In the genomic region with DNA sequence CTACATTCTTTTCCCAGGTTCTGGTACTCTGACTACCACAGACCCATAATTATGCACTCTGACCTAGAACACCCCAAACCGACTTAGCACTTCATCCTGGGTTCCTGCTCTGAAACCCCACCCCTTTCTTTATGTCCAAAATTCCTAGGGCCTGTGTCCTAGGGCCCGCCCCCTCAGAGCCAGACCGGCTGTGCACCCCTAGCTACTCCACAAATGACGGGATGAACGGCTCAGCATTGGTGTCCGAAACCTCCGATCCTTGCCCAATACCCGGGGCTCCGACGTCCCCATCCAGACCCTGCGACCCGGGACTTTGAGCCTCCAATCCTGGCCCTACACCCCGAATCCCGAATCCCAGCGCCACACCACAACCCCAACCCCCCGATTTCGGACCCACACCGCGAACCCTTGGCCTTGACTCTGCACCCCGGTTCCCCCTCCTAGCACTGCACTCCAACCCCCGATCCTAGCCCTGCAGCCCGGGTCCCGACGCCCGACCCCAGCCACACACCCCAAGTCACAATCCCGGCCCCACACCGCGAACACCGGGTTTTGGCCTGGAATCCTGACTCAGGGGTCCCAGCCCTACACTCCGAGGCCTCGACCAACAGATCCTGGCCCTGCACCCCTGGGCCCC, we compare ENCODE assay signal across 8 mouse cellular contexts. TPM values are rescaled to one million over a fixed set of nuclear protein-coding genes. Genes with fewer than 3 reads are reported as not detected.
DNase-seq lines count a peak whose midpoint lies in the region; ATAC-seq and TF ChIP-seq lines count a peak whose summit lies in the region.

No protein-coding gene starts in this region.

- TF ChIP-seq CTCF in thymus, adult 2 months (IDR thresholded peaks at IDR 0.05; ENCODE audit: borderline replicate concordance, control insufficient read depth, extremely low read depth, insufficient read depth, low read length, poor library complexity): no peak

- peak overlapping the region; percentile 78 for H3K4me2 ChIP-seq in intestine, embryonic 14.5 days (ENCODE audit: low read length)

- DNase-seq in adrenal gland, postnatal 14 days: peak; percentile 41
- DNase-seq in adrenal gland, postnatal 10 days: no peak
- no peak for DNase-seq in thymus, adult 2 months
- DNase-seq in thymus, adult 18-20 months: no peak
- peak; percentile 58 for DNase-seq in intestine, embryonic 14.5 days (ENCODE audit: low spot score)
- no peak for DNase-seq in spleen, adult 18-20 months
- DNase-seq in gastrocnemius, postnatal 36 days: no peak

- H3K9ac ChIP-seq in intestine, embryonic 14.5 days (ENCODE audit: low read length): peak overlapping the region; percentile 83

- WGBS in thymus, adult 2 months: 58% methylated on average over 31 of the region's 31 CpGs
- WGBS in intestine, embryonic 14.5 days: 2% methylated on average over 31 of the region's 31 CpGs

- H3K4me3 ChIP-seq in thymus, adult 2 months (ENCODE audit: control insufficient read depth, insufficient read depth, low read length): peak overlapping the region; percentile 29
- H3K4me3 ChIP-seq in intestine, embryonic 14.5 days (ENCODE audit: low read depth, low read length): peak overlapping the region; percentile 76

- peaks cover 9% of the 10 kb centered on the region for H3K4me1 ChIP-seq in thymus, adult 2 months (replicated peaks; ENCODE audit: control insufficient read depth, insufficient read depth, low read length)
- H3K4me1 ChIP-seq in intestine, embryonic 14.5 days (replicated peaks; ENCODE audit: control insufficient read depth, insufficient read depth, low read length): peaks cover 5% of the 10 kb centered on the region; the same call in 1 of the 2 replicates

- intact Hi-C loops in gastrocnemius, postnatal 36 days (cut with DNase I): no loop called here

- H3K27ac ChIP-seq in thymus, adult 2 months (ENCODE audit: control insufficient read depth, insufficient read depth, low read length): no peak overlapping the region
- H3K27ac ChIP-seq in intestine, embryonic 14.5 days (ENCODE audit: low read depth): peak overlapping the region; percentile 60

- H3K36me3 ChIP-seq in thymus, adult 2 months (ENCODE audit: control insufficient read depth, insufficient read depth, low read length): no peaks in the 10 kb centered on the region
- peaks cover 12% of the 10 kb centered on the region for H3K36me3 ChIP-seq in intestine, embryonic 14.5 days (ENCODE audit: control insufficient read depth, insufficient read depth, low read length)

- TF ChIP-seq POLR2A in thymus, adult 2 months (IDR thresholded peaks at IDR 0.05; ENCODE audit: control insufficient read depth, extremely low read depth, insufficient read depth, low read length, poor library complexity): no peak

- peak; percentile 37; the same call in 1 of the 2 replicates for ATAC-seq in intestine, embryonic 14.5 days (replicated peaks; ENCODE audit: low FRiP score, low TSS enrichment, low read depth)
- peak; percentile 32 for ATAC-seq in megakaryocyte progenitor cell, adult 5-6 weeks (replicated peaks; ENCODE audit: poor library complexity)

- H3K27me3 ChIP-seq in thymus, adult 2 months (ENCODE audit: control insufficient read depth, insufficient read depth, low read length): no peaks in the 10 kb centered on the region
- H3K27me3 ChIP-seq in intestine, embryonic 14.5 days (replicated peaks; ENCODE audit: control insufficient read depth, insufficient read depth, low read length): no peaks in the 10 kb centered on the region

- no peaks in the 10 kb centered on the region for H3K9me3 ChIP-seq in intestine, embryonic 14.5 days (ENCODE audit: control insufficient read depth, low read length)

RNA-seq across cellular contexts. Expression of a gene that starts 0.8 kb away (rescaled TPM):
- 127 and 136 TPM in 2 replicates for total RNA-seq in adrenal gland, postnatal 14 days (2021)
- 100 to 1,000 TPM; 105 to 109 TPM for total RNA-seq in adrenal gland, postnatal 10 days (2021)
- 17.6 and 22.0 TPM in 2 replicates for polyA plus RNA-seq in thymus, adult 2 months (2012; rRNA removed)
- polyA plus RNA-seq in intestine, embryonic 14.5 days (2014; fragmentation: Nextera tagmentation; extraction: Ambion mirVana): 153 and 161 TPM in 2 replicates
- 0.73 and 3.1 TPM in 2 replicates for total RNA-seq in megakaryocyte progenitor cell, adult 5-6 weeks (2015)
- total RNA-seq in megakaryocyte progenitor cell, adult 5-6 weeks (2017): 7.9 and 13.0 TPM in 2 replicates
- total RNA-seq in gastrocnemius, postnatal 36 days (2021): 10 to 100 TPM; 15.7 to 17.9 TPM

Comparison
In these comparisons a context has a peak if more than half of its experiments do, and no peak if none do; other contexts are left out.
1. DNase-seq: peak in adrenal gland, postnatal 14 days (single experiment) and intestine, embryonic 14.5 days (single experiment); none in adrenal gland, postnatal 10 days (single experiment), thymus, adult 2 months (single experiment), thymus, adult 18-20 months (0 of 2), spleen, adult 18-20 months (0 of 2) and gastrocnemius, postnatal 36 days (0 of 2).